Mouse (Mus musculus): Measurements from ENCODE around the gene F11.
A peak's percentile ranks its signal among the peaks of the same experiment; 100 is the strongest.

The F11 gene

GRCm38 (mm10) chr8:45238282-45238681 is 23.5 kb downstream of the F11 start:
- DNase-seq, result peak; percentile 30

- peak; percentile 53 for DNase-seq
Measured at GRCm38 (mm10) chr8:45236164-45236912, 25.5 kb downstream of the F11 start.

GRCm38 (mm10) chr8:45235228-45235627 is 26.6 kb downstream of the F11 start:
- DNase-seq, result no peak

- no peak for DNase-seq
Measured at GRCm38 (mm10) chr8:45233256-45233655, 28.6 kb downstream of the F11 start.

GRCm38 (mm10) chr8:45202476-45202875 is 59.4 kb downstream of the F11 start:
- peak; percentile 3 for DNase-seq

- DNase-seq, result peak; percentile 41
Measured at GRCm38 (mm10) chr8:45201605-45202004, 60.2 kb downstream of the F11 start.

- no peak for DNase-seq
Measured at GRCm38 (mm10) chr8:45197294-45197693, 64.5 kb downstream of the F11 start.

GRCm38 (mm10) chr8:45195954-45196526 is 65.8 kb downstream of the F11 start:
- DNase-seq, result no peak

Measured in lung, postnatal 10 days (tissue).